Mouse (Mus musculus) embryo, embryonic 9.5 days (tissue): ENCODE results near the gene AK157302.
"Not testable (repeated sequence)": the region's sequence is repeated elsewhere in the genome, so short reads cannot be mapped to it uniquely, and the experiment has no call there.

Experiments used
- DNase-seq: peaks from one replicate; pipeline ENCODE4 v3.0.0-alpha.2; 2017; ENCODE audit errors: extremely low spot score

AK157302 gene

GRCm38 (mm10) chr13:21495080-21495479, at the start of gene AK157302:
TSS of gene AK157302 (plus strand) at chr13:21495223.
- DNase-seq = no peak

DNA sequence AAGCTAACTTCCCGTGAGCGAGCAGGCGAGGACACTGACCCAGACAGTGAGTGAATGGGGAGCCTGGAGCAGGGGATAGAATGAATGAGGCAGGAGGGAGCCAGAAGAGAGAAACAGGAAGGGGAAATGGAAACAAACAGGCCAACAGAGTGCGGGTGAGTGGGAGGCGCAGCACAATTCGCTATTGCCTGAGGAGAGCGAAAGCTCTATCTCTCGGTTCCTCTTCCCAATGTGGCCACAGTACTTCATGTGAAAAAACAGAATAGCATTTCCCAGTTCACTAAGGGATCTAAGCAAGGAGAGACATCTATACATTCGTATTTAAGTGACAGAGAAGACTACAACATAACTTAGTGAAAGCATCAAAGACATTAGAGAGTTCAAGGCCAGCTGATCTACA, 48.2 kb upstream of the AK157302 start:
- no peak for DNase-seq

- no peak for DNase-seq
These were observed 47.0 kb upstream of the AK157302 start for GRCm38 (mm10) chr13:21447856-21448614.

DNA sequence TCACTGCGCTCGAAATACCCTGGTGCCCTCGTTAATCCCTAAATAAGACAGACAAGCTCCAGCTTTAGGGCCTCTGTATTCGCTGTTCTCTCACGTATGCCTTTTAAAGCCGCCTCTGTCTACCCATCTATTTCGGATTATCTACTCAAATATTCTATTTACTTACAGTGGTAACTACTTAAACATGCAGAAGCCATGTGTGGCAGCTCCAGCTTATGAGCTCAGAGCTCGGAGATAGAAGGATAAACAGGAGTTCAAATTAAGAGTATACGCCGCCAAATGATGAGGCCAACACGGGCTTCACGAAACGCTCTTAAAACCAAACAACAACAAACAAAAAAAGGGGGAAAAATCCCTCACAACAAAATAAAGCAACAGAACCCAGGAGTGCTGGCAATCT, 42.0 kb upstream of the AK157302 start:
- peak; percentile 15 for DNase-seq

- DNase-seq = peak; percentile 87
These were observed 41.6 kb upstream of the AK157302 start, which contains the start of gene Zscan26 for GRCm38 (mm10) chr13:21453449-21453848. TSS of gene Zscan26 (minus strand) at chr13:21453730.

GRCm38 (mm10) chr13:21454133-21454532, 40.9 kb upstream of the AK157302 start:
- DNase-seq = no peak

DNA sequence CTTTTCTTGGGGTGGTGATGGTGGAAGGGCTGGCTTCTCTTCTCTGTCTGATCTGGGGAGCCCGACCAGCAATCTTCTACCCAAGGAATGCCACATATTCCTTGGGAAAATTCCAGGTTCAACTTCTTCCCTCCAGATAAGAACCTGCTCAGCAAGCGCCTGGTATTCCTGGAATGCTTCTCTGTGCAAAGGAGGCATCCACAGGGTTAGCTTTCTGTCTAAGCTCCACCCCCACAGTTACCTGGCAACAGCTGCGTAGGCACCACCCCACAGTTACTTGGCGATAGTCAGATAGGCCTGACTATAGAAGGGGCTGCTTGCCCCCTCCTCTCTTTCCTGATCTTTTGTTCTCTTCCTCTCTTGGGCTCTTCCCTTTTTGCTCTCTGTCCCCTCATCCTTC, 38.7 kb upstream of the AK157302 start:
- DNase-seq = peak; percentile 42

- not testable (repeated sequence) for DNase-seq
These were observed 32.5 kb upstream of the AK157302 start for GRCm38 (mm10) chr13:21462516-21462915.

DNA sequence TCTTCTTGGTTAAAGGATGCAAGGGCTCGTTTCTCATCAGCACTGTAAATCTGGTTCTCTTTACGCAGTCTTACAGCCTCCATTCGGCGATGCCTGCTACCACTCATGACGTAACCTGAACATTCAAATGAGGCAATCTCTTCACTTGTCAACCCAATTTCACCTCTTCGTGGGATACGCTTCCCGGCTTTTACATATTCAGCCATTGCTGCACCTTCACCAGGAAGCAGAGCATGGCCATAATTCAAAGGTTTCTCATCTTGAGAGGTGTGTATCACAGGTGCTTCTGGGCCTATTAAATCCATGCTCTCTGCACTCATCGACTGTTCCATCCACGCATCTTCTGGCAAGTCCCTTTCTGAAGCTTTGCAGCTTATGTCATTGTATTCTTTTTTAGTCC, 27.7 kb upstream of the AK157302 start:
- DNase-seq = no peak

- DNase-seq = peak; percentile 87
These were observed 26.7 kb upstream of the AK157302 start, which contains the start of gene Nkapl for GRCm38 (mm10) chr13:21468061-21469019. TSS of gene Nkapl (minus strand) at chr13:21468509.

DNA sequence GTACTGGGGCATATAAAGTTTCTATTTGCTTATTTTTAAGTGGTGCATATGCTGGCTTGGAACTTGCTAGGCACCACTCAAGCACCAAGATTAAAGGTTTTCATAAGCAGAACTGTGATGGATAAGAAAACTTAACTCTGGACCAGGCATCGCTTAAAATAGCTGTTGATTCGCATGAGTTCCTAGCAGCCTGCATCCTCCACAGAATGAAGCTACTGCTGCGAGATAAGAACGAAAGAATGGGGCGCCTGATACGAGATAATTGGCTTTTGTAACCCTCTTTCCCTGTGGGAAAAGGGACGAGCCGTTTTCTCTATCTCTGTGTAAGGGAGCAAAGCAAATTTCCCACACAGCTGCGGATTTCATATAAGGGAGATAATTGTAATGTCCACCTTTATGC, 25.9 kb upstream of the AK157302 start:
- DNase-seq = no peak

DNA sequence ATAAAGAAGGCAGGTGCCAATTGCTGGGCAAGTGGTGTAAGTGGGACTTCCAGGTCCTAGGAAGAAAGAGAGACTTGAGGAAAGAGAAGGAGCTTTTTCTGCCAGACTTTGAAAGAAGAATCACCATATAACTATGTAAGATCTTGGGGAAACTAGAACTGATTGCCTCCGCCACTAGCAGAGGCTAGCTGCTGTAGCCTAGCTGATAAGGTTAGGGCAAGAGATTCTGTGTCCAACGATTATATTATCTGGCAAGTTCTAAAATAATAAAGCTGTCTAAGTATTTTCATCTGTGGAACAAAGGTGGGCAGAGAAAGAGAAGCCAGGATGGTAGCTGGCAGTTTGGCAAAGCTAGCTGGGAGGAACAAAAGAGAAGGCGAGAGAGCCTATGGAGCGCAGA, 22.6 kb upstream of the AK157302 start:
- DNase-seq = no peak

DNA sequence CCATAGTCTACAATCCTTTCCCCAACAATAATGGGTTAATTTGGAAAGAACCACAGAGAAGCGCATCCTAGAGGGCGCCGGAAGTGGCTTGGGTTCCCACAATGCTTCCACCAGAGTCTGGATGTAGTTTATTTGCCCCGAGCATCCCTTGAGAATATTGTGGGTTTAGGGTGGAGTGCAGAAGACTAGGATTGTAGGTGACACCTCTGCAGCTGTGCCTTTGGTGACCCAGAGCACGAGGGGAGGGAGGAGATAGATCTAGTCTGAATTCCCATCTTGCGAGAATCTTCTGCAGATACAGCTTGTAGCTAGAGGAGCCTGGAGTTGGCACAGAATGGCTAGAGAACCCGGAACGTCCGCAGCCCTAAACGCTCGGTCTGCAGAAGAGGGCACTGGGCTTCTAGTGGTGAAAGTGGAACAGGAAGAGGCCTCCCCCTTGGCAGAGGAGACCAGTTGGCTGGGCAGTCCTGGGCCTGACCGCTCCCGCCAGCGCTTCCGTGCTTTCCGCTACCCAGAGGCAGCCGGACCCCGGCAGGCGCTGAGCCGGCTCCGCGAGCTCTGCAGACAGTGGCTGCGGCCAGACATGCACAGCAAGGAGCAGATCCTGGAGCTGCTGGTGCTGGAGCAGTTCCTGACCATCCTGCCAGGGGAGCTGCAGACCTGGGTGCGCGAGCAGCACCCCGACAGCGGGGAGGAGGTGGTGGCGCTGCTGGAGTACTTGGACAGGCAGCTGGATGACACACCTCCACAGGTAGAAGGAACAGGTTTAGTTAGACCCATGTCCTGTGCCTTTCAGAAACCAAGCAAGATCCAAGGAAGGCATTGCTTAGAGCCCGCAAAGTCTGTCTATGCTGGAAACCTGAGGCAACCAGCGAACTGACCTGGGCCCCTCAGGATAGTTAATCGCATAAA, 16.0 kb upstream of the AK157302 start, which contains the start of the genes Zkscan4 and Gm10065:
Zkscan4 (plus strand) TSS at position 149 of the 912 bp plus-strand sequence.
Gm10065 (minus strand) TSS at position 683 of the 912 bp plus-strand sequence.
- DNase-seq = peak; percentile 73

DNA sequence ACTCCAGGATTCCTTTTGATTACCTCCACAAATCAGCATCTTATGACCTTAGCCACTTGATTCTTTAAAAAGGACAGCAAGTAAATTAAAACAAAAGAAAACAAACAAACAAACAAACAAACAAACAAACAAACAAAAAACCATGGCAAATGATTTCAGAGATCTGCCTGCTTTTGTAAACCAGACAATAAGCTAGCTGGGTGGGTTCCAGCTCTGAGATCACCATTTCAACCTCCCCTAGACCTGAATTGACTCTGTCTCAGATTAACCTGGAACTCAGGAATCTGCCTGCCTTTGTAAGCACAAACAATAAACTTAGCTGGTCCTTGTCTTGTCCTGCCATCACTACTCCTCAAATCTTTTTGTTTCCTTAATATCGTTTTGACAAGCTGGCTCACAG, 8.1 kb upstream of the AK157302 start:
- DNase-seq = no peak

- DNase-seq = no peak
These were observed 2.2 kb upstream of the AK157302 start for GRCm38 (mm10) chr13:21492847-21493246.

DNA sequence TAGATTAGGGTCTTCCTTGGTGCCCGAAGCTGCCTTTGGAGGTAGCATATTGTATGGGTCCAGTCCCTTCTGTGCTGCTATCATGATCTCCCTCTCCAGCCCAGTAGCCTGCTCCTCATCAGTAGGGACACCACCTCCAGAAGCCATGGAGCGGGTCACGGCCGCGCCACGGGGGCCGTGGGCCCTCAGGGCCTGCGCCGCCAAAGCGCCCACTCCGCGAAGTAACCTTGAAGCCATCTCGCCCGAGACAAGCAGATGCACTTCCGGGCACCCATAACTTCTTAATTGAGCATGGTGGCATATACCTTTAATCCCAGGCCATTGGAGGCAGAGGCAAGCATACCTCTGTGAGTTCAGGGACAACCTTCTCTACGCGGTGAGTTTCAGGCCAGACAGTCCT, 6.2 kb downstream of the AK157302 start, which contains the start of gene Gm11273:
Gm11273 (minus strand) TSS at position 237 of the 400 bp plus-strand sequence.
- not testable (repeated sequence) for DNase-seq

- DNase-seq = no peak
These were observed 7.3 kb downstream of the AK157302 start for GRCm38 (mm10) chr13:21502296-21502695.

DNA sequence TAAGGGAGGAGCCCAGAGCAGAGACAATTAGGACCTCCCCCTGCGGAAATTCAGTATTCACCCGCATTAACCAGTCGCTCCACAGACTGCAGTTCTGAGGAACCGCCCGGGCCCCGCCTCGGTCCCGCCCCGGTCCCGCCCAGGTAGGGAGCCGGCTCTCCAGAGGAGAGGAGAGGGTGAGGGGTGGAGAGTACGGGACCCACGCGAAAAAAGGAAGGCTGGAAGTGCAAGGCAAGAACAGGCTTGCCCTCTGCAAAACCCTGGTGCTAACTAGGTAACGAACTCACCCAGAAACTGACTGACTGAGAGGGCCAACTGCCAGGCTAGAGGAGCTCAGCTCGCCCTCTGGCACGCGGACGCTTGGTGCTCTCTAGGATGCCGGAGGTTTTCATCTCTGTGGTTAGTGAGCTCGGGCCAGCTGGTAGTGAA, 11.2 kb downstream of the AK157302 start:
- peak; percentile 93 for DNase-seq

GRCm38 (mm10) chr13:21530136-21530535, 35.1 kb downstream of the AK157302 start:
- peak; percentile 14 for DNase-seq

DNA sequence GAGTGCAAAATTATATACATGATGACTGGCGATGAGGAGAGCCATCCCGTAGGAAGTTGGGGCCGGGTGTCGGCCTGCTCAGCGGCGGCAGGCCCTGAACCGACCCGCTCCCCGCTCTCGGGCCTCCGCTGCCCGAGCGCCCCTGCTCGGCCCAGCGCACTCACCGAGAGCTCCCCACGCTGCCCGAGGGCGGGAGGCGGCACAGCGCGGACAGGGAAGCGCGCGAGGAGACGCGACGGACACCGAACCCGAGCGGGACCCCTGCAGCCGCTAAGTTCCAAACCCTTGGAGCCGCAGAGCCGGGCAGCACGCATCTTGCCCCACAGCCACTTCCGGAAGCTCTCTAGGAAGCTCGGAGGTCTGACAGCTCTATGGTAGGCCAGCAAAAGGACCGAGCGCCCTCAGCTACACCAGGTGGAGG, 35.8 kb downstream of the AK157302 start, which contains the start of gene Zkscan8:
Zkscan8 (minus strand) TSS at position 340 of the 421 bp plus-strand sequence.
- peak; percentile 93 for DNase-seq

DNA sequence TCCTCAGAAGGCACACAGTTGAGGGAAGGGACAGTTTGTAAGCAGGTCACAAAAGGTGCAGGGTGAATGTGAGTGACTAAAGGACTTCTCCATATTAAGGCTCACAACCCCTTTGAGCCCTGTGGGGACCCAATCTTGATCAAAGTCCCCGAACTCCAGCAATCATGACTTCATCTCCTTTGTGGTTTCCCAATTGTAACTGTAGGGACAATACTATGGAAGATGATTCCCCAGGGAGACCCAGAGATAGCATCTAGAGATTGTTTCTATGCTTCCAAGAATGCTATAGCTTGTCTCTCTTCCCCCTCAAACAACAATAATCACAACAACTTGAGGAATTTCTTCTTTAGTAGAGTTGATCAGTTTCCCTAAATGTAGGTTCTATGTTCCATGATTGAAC, 47.7 kb downstream of the AK157302 start, which contains the start of gene Olfr1366:
Olfr1366 (minus strand) TSS at position 101 of the 400 bp plus-strand sequence.
- no peak for DNase-seq
